Mouse (Mus musculus): Measurements from ENCODE around the gene Pgc.

GRCm38 (mm10) chr17:47780470-47780869, 53.8 kb downstream of the Pgc start:
- TF ChIP-seq POLR2A (IDR thresholded peaks at IDR 0.05; ENCODE audit: control insufficient read depth, extremely low read depth, insufficient read depth, low read length, poor library complexity) (no peak), CTCF (IDR thresholded peaks at IDR 0.05; ENCODE audit: borderline replicate concordance, control insufficient read depth, extremely low read depth, insufficient read depth, low read length, poor library complexity) (no peak)

Measured in thymus, adult 2 months (tissue).